Mouse (Mus musculus): Measurements from ENCODE around the gene Fgf6. TPM values are rescaled to one million over a fixed set of nuclear protein-coding genes. Genes with fewer than 3 reads are reported as not detected.

The Fgf6 gene
- polyA plus RNA-seq, 1 experiment from 2014 or later: not detected

DNA sequence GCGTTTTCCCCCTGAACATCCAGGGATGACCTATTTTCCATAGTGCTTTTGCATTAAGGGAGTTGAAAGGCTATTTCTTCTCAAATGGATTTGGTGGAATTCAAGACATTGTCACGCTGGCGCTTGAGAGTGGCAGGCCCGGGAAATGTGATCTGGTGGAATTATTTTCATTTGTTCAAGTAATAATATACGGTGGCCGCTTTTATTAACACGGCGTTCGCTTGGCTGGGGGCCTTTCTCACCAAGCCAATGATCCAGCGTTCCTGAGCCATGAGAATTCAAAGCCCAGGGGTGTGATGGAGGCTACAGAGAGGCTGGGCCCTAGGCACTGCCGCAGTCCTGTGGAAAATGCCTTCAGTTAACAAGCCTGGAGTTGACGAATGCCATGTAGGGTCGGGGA lies 5.0 kb downstream of the Fgf6 start:
- 17% methylated on average over 13 of the region's 13 CpGs for WGBS
- Histone ChIP-seq H3K9me3 (no peaks in the 10 kb centered on the region), H3K27ac (no peak overlapping the region), H3K4me1 (replicated peaks) (peaks cover 16% of the 10 kb centered on the region), H3K36me3 (no peaks in the 10 kb centered on the region), H3K9ac (replicated peaks) (no peak overlapping the region), H3K4me2 (replicated peaks) (no peak overlapping the region), H3K4me3 (replicated peaks) (no peak overlapping the region), H3K27me3 (0 out of 2 replicates have a peak, but pooled peaks cover 6% of the 10 kb centered on the region)
- ATAC-seq: peak; percentile 37; the same call in 1 of the 2 replicates

DNA sequence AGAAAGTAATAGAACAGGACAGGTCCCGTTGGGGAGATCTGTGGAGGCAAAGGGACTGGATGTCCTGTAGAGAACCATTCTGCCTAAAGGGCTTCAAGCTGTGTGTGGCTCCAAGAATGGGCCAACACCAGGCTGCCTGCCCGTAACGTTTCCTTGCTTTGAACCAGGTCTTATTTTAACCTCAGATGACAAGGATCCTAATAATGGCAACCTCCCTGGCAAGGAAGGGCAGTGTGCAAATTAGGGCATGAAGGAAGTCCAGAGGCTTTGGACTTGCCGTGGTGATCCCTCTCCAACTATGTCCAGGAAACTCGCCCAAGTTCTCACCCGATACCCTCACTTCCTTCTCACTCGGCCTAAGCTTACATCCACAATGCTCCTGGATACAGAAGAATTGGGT lies 9.4 kb downstream of the Fgf6 start:
- no peak overlapping the region for H3K4me3 ChIP-seq (replicated peaks)
- H3K27me3 ChIP-seq: 0 out of 2 replicates have a peak, but pooled peaks cover 6% of the 10 kb centered on the region
- WGBS: 79% methylated on average over 7 of the region's 7 CpGs
- H3K9me3 ChIP-seq: no peaks in the 10 kb centered on the region
- H3K36me3 ChIP-seq: no peaks in the 10 kb centered on the region
- no peak overlapping the region for H3K27ac ChIP-seq
- H3K9ac ChIP-seq (replicated peaks): no peak overlapping the region
- 0 out of 2 replicates have a peak, but pooled peaks cover 7% of the 10 kb centered on the region for H3K4me1 ChIP-seq (replicated peaks)
- no peak overlapping the region for H3K4me2 ChIP-seq (replicated peaks)
- no peak for ATAC-seq

DNA sequence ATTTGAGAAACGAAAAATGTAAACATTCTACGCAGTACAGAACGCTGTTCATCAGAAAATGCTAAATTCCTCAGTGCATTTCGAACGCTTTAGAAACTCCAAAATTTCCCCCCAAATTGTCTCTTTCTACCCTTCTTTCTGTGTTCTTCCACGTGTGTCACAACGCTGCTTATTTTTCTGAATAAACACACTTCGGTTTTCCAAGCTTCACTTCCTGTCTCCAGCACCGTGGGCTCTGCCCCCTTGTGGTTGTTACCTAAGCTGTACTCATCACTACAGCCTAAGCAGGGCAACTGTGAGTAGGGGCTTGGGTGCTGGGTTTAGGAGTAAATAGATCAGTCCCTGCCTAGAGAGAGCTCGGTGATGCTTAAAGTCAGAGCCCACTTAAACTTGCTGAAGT lies 19.4 kb downstream of the Fgf6 start:
- H3K9ac ChIP-seq (replicated peaks): 0 out of 2 replicates have a peak overlapping the region, but pooled peaks have one; percentile 8
- H3K27ac ChIP-seq: no peak overlapping the region
- no peaks in the 10 kb centered on the region for H3K9me3 ChIP-seq
- no peaks in the 10 kb centered on the region for H3K27me3 ChIP-seq
- no peaks in the 10 kb centered on the region for H3K4me1 ChIP-seq (replicated peaks)
- peak; percentile 56; the same call in 1 of the 2 replicates for ATAC-seq
- no peaks in the 10 kb centered on the region for H3K36me3 ChIP-seq
- H3K4me3 ChIP-seq (replicated peaks): peak overlapping the region; percentile 18; the same call in 1 of the 2 replicates
- peak overlapping the region; percentile 35 for H3K4me2 ChIP-seq (replicated peaks)
- 38% methylated on average over 10 of the region's 10 CpGs for WGBS

DNA sequence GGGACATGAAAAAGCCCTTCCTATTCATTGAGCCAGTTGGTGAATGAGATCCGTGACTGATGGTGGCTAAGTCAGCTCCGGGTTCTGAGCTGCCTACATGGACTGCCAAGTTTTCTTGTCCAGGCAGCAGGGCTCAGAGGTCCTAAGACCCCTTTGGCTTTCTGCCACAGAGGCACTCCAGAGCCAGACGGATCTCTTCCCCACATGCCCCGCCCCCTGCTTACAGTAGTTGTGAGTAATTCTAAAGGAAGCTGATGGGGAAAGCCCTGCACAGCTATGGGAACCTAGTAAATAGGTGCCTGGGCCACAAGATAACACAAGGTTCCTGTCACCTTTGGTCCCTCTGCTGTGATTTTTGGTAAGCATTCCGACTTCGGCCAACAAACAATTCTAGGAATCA lies 29.5 kb downstream of the Fgf6 start:
- H3K27me3 ChIP-seq: no peaks in the 10 kb centered on the region
- no peak overlapping the region for H3K27ac ChIP-seq
- no peak for ATAC-seq
- 63% methylated on average over 6 of the region's 6 CpGs for WGBS
- H3K4me2 ChIP-seq (replicated peaks): no peak overlapping the region
- no peak overlapping the region for H3K9ac ChIP-seq (replicated peaks)
- H3K36me3 ChIP-seq: no peaks in the 10 kb centered on the region
- no peak overlapping the region for H3K4me3 ChIP-seq (replicated peaks)
- H3K9me3 ChIP-seq: no peaks in the 10 kb centered on the region
- H3K4me1 ChIP-seq (replicated peaks): no peaks in the 10 kb centered on the region

DNA sequence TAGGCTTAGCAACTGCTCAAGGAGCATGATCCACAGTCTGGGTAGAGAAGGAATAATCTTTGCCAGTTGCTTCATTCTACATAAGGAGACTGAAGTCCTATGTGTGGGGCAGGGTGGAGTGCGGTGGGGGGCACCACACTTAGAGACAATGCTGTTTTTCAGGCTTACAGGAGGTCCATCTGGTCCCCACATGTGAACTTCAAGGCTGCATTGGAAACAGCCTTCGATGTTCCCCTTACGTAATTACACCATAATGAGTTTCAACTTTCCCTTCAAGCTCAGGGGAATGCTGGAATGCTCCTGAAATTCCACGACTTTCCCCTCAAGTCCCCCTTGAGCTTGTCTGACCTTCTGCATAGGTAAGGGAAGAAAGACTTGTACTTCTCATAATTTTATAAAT lies 35.5 kb downstream of the Fgf6 start:
- ATAC-seq: no peak
- no peak overlapping the region for H3K4me2 ChIP-seq (replicated peaks)
- no peaks in the 10 kb centered on the region for H3K9me3 ChIP-seq
- WGBS: 68% methylated on average over 4 of the region's 4 CpGs
- H3K4me3 ChIP-seq (replicated peaks): no peak overlapping the region
- H3K9ac ChIP-seq (replicated peaks): no peak overlapping the region
- no peaks in the 10 kb centered on the region for H3K36me3 ChIP-seq
- H3K27ac ChIP-seq: no peak overlapping the region
- H3K27me3 ChIP-seq: no peaks in the 10 kb centered on the region
- no peaks in the 10 kb centered on the region for H3K4me1 ChIP-seq (replicated peaks)

DNA sequence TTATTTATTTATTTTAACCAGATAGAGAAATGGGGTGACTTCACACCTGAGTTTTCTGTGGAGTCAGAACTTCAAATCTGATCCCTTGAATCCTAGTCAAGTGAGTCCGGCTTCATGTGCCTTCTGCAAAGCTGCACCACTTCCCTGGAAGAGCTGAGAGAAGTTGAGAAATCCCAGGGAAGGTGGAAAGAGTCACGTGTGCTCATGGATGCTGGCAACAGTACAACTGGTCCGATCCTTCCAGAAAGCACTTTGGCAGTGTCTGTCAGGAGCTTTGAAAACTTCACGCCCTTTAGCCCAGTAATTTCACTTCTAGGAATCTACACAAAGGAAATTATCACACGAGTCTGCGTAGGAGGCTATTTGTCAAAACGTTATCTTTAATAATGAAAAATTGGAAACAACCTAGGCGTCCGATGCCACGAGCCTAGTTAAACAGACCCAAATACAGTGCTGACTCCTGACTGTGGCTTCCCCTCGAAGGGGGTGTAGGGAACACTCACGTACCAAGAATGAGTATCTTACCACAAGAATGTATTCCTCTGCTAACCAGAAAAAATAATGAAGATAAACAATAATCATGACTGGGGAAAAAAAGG lies 41.7 kb downstream of the Fgf6 start:
- Histone ChIP-seq H3K36me3 (no peaks in the 10 kb centered on the region), H3K4me3 (replicated peaks) (no peak overlapping the region), H3K27me3 (no peaks in the 10 kb centered on the region), H3K27ac (no peak overlapping the region), H3K4me2 (replicated peaks) (no peak overlapping the region), H3K9ac (replicated peaks) (no peak overlapping the region), H3K9me3 (no peaks in the 10 kb centered on the region), H3K4me1 (replicated peaks) (no peaks in the 10 kb centered on the region)
- ATAC-seq: no peak
- 87% methylated on average over 12 of the region's 12 CpGs for WGBS

DNA sequence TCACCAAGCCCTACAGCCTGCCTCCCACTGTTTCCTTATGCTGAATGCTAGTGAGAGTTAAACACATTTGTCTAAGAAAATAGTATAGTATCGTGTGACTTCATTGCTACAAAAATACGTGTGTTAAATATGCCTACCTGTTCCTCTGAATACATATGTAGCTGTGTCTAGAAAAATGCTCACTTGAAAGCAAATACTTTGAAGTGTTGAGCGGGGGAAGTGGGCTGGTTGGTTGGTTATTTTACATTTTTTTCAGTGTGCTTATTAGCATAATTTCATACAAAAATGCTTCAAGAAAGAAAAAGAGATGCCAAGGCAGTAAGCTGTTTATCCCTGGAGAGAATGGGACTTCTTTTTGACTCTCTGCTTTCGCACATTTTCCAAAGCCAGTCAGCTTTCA lies 44.6 kb downstream of the Fgf6 start:
- WGBS: 87% methylated on average over 4 of the region's 4 CpGs
- ATAC-seq: no peak
- H3K4me2 ChIP-seq (replicated peaks): no peak overlapping the region
- no peak overlapping the region for H3K4me3 ChIP-seq (replicated peaks)
- H3K27me3 ChIP-seq: peaks cover 5% of the 10 kb centered on the region; the same call in 1 of the 2 replicates
- H3K9me3 ChIP-seq: no peaks in the 10 kb centered on the region
- peaks cover 5% of the 10 kb centered on the region; the same call in 1 of the 2 replicates for H3K4me1 ChIP-seq (replicated peaks)
- no peak overlapping the region for H3K27ac ChIP-seq
- no peak overlapping the region for H3K9ac ChIP-seq (replicated peaks)
- H3K36me3 ChIP-seq: no peaks in the 10 kb centered on the region

DNA sequence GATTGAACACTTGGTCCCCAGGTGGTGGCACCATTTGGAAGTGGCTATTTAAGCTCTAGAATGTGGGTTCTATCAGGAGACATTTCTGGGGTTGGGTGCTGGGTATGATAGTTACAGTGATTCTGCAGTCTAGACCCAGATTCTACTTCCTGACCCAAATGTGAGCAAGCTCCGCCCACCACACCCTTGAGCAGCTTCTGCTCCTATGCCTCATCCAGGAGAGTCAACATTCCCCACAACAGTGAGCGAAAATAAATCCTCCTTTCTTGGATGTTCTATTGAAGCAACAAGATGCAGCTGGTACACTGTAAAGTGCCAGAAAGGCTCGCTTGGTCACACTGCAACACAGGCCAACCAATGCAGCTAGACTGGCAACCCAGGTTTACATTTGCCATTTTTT lies 48.5 kb downstream of the Fgf6 start:
- H3K9ac ChIP-seq (replicated peaks): no peak overlapping the region
- ATAC-seq: no peak
- H3K4me2 ChIP-seq (replicated peaks): no peak overlapping the region
- peaks cover 6% of the 10 kb centered on the region; the same call in 1 of the 2 replicates for H3K27me3 ChIP-seq
- no peak overlapping the region for H3K4me3 ChIP-seq (replicated peaks)
- WGBS: 92% methylated on average over 3 of the region's 3 CpGs
- no peaks in the 10 kb centered on the region for H3K36me3 ChIP-seq
- no peak overlapping the region for H3K27ac ChIP-seq
- H3K9me3 ChIP-seq: no peaks in the 10 kb centered on the region
- H3K4me1 ChIP-seq (replicated peaks): peaks cover 5% of the 10 kb centered on the region; the same call in 1 of the 2 replicates

DNA sequence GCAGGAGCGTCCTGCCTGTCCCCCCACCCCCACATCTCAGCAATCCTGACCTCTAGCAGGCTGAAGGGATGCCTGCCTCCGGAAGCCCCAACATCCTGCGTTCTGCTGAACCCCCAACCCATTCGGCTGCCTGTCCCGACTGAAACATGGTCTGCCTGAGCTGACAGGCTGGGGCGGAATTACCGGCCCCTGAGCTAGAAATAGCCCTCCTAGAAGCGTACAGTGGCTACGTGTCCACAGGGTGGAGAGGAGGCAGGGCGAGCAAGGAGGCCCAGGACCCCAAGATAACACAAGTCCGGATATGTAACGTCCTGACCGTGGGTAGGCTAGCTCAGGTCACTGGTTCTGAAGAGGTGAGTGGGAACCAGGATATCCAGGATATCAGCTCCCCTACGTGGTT lies 49.4 kb downstream of the Fgf6 start:
- Histone ChIP-seq H3K27ac (no peak overlapping the region; the same call in 1 of the 2 replicates), H3K9me3 (no peaks in the 10 kb centered on the region), H3K4me3 (replicated peaks) (peak overlapping the region; percentile 7; the same call in 1 of the 2 replicates), H3K36me3 (no peaks in the 10 kb centered on the region), H3K4me2 (replicated peaks) (peak overlapping the region; percentile 43), H3K4me1 (replicated peaks) (peaks cover 5% of the 10 kb centered on the region; the same call in 1 of the 2 replicates), H3K27me3 (peaks cover 6% of the 10 kb centered on the region; the same call in 1 of the 2 replicates), H3K9ac (replicated peaks) (peak overlapping the region; percentile 59)
- ATAC-seq: 0 out of 2 replicates have a peak, but pooled peaks have one; percentile 34
- WGBS: 6% methylated on average over 14 of the region's 14 CpGs

DNA sequence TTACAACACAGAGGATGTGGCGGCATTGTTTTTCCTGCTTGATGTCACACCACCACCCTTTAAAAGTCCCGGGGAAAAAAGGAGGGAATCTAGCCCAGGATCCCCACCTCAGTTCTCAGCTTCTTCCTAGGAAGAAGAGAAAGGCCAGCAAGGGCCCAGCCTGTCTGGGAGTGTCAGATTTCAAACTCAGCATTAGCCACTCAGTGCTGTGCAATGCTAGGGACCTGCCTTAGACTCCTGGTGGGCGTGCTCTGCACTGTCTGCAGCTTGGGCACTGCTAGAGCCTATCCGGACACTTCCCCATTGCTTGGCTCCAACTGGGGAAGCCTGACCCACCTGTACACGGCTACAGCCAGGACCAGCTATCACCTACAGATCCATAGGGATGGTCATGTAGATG lies 57.4 kb downstream of the Fgf6 start, which contains the start of gene Fgf23:
Gene Fgf23, plus strand, starts transcription at position 86 of the 400 bp plus-strand sequence.
- no peak for ATAC-seq
- Histone ChIP-seq H3K4me2 (replicated peaks) (no peak within 1 kb of the TSS), H3K27me3 (no peaks in the 10 kb centered on the region), H3K4me3 (replicated peaks) (no peak within 1 kb of the TSS), H3K9me3 (no peaks in the 10 kb centered on the region), H3K9ac (replicated peaks) (no peak within 1 kb of the TSS), H3K36me3 (no peaks in the 10 kb centered on the region), H3K27ac (no peak within 1 kb of the TSS), H3K4me1 (replicated peaks) (no peaks in the 10 kb centered on the region)
- WGBS: 13% methylated on average over 5 of the region's 5 CpGs
